Mouse (Mus musculus): ENCODE measurements at regions not wholly inside any gene's neighbourhood (a gene's known extent, or its start where the extent isn't known, plus 50 kb on each side); places are given as distances from the start of the nearest gene placed in this dataset.
"Not testable (repeated sequence)": the region's sequence is repeated elsewhere in the genome, so short reads cannot be mapped to it uniquely, and the experiment has no call there.

DNA sequence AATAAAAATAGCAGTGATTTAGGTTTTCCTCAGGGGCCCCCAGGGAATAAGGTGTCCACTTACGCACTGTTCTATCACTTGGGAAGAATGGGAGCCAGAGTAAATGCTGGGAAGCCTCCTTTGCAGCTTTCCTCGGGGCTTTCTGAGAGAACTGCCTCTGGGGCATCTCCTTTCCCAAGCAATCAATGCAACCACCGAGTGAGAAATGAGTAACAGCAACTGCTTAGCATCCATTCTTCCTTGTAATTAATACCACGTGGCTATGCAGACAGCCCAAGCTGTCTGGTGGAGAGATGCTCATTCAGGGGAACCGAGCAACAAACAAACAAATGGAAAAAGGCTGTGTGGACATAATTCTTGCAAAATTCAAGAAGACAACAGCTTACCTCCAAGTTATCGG lies 117.9 kb upstream of the Camk1g start:
- no peaks in the 10 kb centered on the region; the same call in 1 of the 2 replicates for H3K27me3 ChIP-seq (ENCODE audit: insufficient read depth, low read length)
- no peaks in the 10 kb centered on the region for H3K36me3 ChIP-seq (ENCODE audit: insufficient read depth, low read length)
- no peaks in the 10 kb centered on the region for H3K9me3 ChIP-seq (ENCODE audit: low read length)
- H3K4me3 ChIP-seq (replicated peaks; ENCODE audit: low read length), result no peak overlapping the region
- TF ChIP-seq NANOG (IDR thresholded peaks at IDR 0.05; ENCODE audit: borderline replicate concordance, low read length) (no peak), POU5F1 (IDR thresholded peaks at IDR 0.05; ENCODE audit: borderline replicate concordance, low read length) (no peak), CTCF (conservative IDR thresholded peaks at IDR 0.05; ENCODE audit: low read length) (no peak)
- peaks cover 32% of the 10 kb centered on the region for H3K4me1 ChIP-seq (replicated peaks; ENCODE audit: low read depth, low read length)

DNA sequence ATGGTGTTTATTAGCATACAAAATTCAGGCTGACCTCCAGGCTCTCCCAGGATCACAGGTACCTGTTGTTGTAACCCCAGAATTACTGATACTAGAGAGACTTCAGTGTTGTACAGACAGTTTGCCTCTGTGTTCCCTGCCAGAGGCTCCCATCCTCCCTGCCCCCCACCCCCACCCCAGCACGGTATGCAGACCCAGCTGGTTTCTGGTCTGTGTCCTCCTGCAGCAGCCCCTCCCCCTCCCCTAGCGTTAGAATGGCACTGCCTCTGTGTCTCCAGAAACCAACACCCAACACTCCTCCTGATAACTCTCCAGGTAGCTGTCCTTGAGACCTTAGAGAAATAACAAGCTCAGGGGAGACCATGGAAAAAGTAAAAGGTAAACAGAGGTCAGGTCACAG lies 116.6 kb upstream of the Camk1g start:
- not testable (repeated sequence) for H3K4me3 ChIP-seq (replicated peaks; ENCODE audit: low read length); H3K27me3 ChIP-seq (ENCODE audit: insufficient read depth, low read length); H3K36me3 ChIP-seq (ENCODE audit: insufficient read depth, low read length); H3K9me3 ChIP-seq (ENCODE audit: low read length)
- peaks cover 32% of the 10 kb centered on the region for H3K4me1 ChIP-seq (replicated peaks; ENCODE audit: low read depth, low read length)

- Histone ChIP-seq H3K36me3 (ENCODE audit: insufficient read depth, low read length) (no peaks in the 10 kb centered on the region), H3K9me3 (ENCODE audit: low read length) (no peaks in the 10 kb centered on the region), H3K4me1 (replicated peaks; ENCODE audit: low read depth, low read length) (peaks cover 35% of the 10 kb centered on the region), H3K27me3 (ENCODE audit: insufficient read depth, low read length) (no peaks in the 10 kb centered on the region), H3K4me3 (replicated peaks; ENCODE audit: low read length) (no peak overlapping the region)
- TF ChIP-seq NANOG (IDR thresholded peaks at IDR 0.05; ENCODE audit: borderline replicate concordance, low read length), result no peak
- no peak for TF ChIP-seq POU5F1 (IDR thresholded peaks at IDR 0.05; ENCODE audit: borderline replicate concordance, low read length)
- TF ChIP-seq CTCF (conservative IDR thresholded peaks at IDR 0.05; ENCODE audit: low read length), result no peak
Measured at GRCm38 (mm10) chr1:193484977-193485376, 114.9 kb upstream of the Camk1g start.

- TF ChIP-seq CTCF (conservative IDR thresholded peaks at IDR 0.05; ENCODE audit: low read length), result no peak
- no peak for TF ChIP-seq POU5F1 (IDR thresholded peaks at IDR 0.05; ENCODE audit: borderline replicate concordance, low read length)
- no peak for TF ChIP-seq NANOG (IDR thresholded peaks at IDR 0.05; ENCODE audit: borderline replicate concordance, low read length)
- H3K27me3 ChIP-seq (ENCODE audit: insufficient read depth, low read length), result no peaks in the 10 kb centered on the region
Measured at GRCm38 (mm10) chr1:193477298-193477697, 107.2 kb upstream of the Camk1g start.

GRCm38 (mm10) chr1:193476805-193477204 lies 106.7 kb upstream of the Camk1g start:
- H3K4me3 ChIP-seq (replicated peaks; ENCODE audit: low read length), result no peak overlapping the region
- TF ChIP-seq CTCF (conservative IDR thresholded peaks at IDR 0.05; ENCODE audit: low read length) (no peak), POU5F1 (IDR thresholded peaks at IDR 0.05; ENCODE audit: borderline replicate concordance, low read length) (no peak), NANOG (IDR thresholded peaks at IDR 0.05; ENCODE audit: borderline replicate concordance, low read length) (no peak)
- H3K36me3 ChIP-seq (ENCODE audit: insufficient read depth, low read length), result no peaks in the 10 kb centered on the region
- no peaks in the 10 kb centered on the region for H3K9me3 ChIP-seq (ENCODE audit: low read length)
- H3K27me3 ChIP-seq (ENCODE audit: insufficient read depth, low read length), result no peaks in the 10 kb centered on the region
- H3K4me1 ChIP-seq (replicated peaks; ENCODE audit: low read depth, low read length), result peaks cover 25% of the 10 kb centered on the region

More at GRCm38 (mm10) chr1:193477298-193477697, 107.2 kb upstream of the Camk1g start:
- Histone ChIP-seq H3K4me1 (replicated peaks; ENCODE audit: low read depth, low read length) (peaks cover 25% of the 10 kb centered on the region), H3K36me3 (ENCODE audit: insufficient read depth, low read length) (no peaks in the 10 kb centered on the region), H3K9me3 (ENCODE audit: low read length) (no peaks in the 10 kb centered on the region), H3K4me3 (replicated peaks; ENCODE audit: low read length) (no peak overlapping the region)

DNA sequence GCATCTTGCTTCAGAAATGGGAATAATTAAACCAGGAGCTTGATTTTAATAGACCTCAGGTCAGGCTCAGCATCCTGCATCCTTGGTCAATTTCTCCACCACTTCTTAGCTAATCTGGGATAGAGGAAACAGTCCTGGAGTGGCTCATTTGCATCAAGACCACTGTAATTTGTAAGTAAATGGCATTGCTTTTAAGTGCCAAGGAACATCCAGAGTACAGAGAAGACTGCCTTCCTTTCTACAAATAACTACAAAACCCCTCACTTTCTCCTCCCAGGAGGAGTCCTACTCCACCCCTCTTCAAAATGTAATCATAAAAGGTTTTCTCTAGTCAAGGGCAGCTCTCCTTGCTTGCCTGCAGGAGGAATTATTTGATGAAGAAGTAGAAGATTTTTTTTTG lies 96.2 kb upstream of the Camk1g start:
- TF ChIP-seq CTCF (conservative IDR thresholded peaks at IDR 0.05; ENCODE audit: low read length), result no peak
- no peak for TF ChIP-seq NANOG (IDR thresholded peaks at IDR 0.05; ENCODE audit: borderline replicate concordance, low read length)
- no peak for TF ChIP-seq POU5F1 (IDR thresholded peaks at IDR 0.05; ENCODE audit: borderline replicate concordance, low read length)
- H3K4me1 ChIP-seq (replicated peaks; ENCODE audit: low read depth, low read length), result 0 out of 2 replicates have a peak, but pooled peaks cover 6% of the 10 kb centered on the region

DNA sequence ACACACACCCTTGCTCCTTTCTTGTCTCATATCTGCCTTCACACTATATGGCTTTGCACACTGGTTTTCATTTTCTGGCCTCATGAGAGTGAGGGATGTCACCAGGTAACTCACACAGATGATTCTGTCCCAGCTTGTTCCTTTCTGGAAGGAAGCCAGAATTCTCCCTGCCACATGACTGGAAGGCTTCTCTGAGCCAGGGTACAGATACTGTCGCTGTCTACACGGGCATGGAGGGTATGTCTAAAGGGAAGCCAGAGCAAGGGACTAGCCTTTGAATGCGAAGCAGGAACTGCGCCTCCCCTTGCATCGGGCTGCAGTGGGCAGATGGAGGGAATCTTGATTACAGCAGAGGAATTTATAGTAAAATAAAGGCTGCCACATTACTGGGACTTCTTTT lies 89.6 kb upstream of the Camk1g start:
- Histone ChIP-seq H3K4me3 (replicated peaks; ENCODE audit: low read length) (no peak overlapping the region), H3K9me3 (ENCODE audit: low read length) (peaks cover 15% of the 10 kb centered on the region), H3K36me3 (ENCODE audit: insufficient read depth, low read length) (peaks cover 4% of the 10 kb centered on the region; the same call in 1 of the 2 replicates), H3K27me3 (ENCODE audit: insufficient read depth, low read length) (peaks cover 16% of the 10 kb centered on the region; the same call in 1 of the 2 replicates), H3K4me1 (replicated peaks; ENCODE audit: low read depth, low read length) (no peaks in the 10 kb centered on the region)
- TF ChIP-seq NANOG (IDR thresholded peaks at IDR 0.05; ENCODE audit: borderline replicate concordance, low read length), result no peak
- no peak for TF ChIP-seq CTCF (conservative IDR thresholded peaks at IDR 0.05; ENCODE audit: low read length)
- TF ChIP-seq POU5F1 (IDR thresholded peaks at IDR 0.05; ENCODE audit: borderline replicate concordance, low read length), result no peak

More for the DNA sequence above, 96.2 kb upstream of the Camk1g start:
- H3K36me3 ChIP-seq (ENCODE audit: insufficient read depth, low read length), result peaks cover 4% of the 10 kb centered on the region; the same call in 1 of the 2 replicates
- peaks cover 31% of the 10 kb centered on the region for H3K9me3 ChIP-seq (ENCODE audit: low read length)
- no peak overlapping the region for H3K4me3 ChIP-seq (replicated peaks; ENCODE audit: low read length)
- H3K27me3 ChIP-seq (ENCODE audit: insufficient read depth, low read length), result peaks cover 11% of the 10 kb centered on the region

DNA sequence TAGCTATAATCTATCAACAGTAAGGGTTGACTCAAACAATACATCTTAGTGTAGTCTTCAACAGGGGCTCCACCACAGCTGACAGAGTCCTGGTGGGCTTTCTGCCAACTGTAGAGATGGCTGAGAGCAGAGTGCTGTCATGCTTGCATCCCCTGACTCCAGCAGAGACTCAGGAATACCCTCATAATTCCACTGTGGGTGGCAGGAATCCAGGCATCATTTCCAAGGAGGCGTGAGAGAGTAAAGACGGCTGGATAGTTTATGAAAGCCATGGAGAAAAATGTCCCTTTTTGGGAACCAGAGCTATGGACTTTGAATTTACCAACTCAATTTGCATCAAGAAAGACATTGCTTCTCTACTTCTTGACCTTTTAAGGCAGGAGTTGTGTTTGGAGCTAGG lies 87.8 kb upstream of the Camk1g start:
- H3K36me3 ChIP-seq (ENCODE audit: insufficient read depth, low read length), result no peaks in the 10 kb centered on the region
- no peaks in the 10 kb centered on the region for H3K9me3 ChIP-seq (ENCODE audit: low read length)
- TF ChIP-seq NANOG (IDR thresholded peaks at IDR 0.05; ENCODE audit: borderline replicate concordance, low read length) (no peak), CTCF (conservative IDR thresholded peaks at IDR 0.05; ENCODE audit: low read length) (no peak), POU5F1 (IDR thresholded peaks at IDR 0.05; ENCODE audit: borderline replicate concordance, low read length) (no peak)

GRCm38 (mm10) chr1:193453654-193454053 lies 83.6 kb upstream of the Camk1g start:
- H3K9me3 ChIP-seq (ENCODE audit: low read length), result peaks cover 4% of the 10 kb centered on the region; the same call in 1 of the 2 replicates
- H3K4me3 ChIP-seq (replicated peaks; ENCODE audit: low read length), result no peak overlapping the region
- H3K36me3 ChIP-seq (ENCODE audit: insufficient read depth, low read length), result no peaks in the 10 kb centered on the region
- H3K27me3 ChIP-seq (ENCODE audit: insufficient read depth, low read length), result no peaks in the 10 kb centered on the region
- TF ChIP-seq NANOG (IDR thresholded peaks at IDR 0.05; ENCODE audit: borderline replicate concordance, low read length) (no peak), POU5F1 (IDR thresholded peaks at IDR 0.05; ENCODE audit: borderline replicate concordance, low read length) (no peak), CTCF (conservative IDR thresholded peaks at IDR 0.05; ENCODE audit: low read length) (no peak)
- peaks cover 8% of the 10 kb centered on the region for H3K4me1 ChIP-seq (replicated peaks; ENCODE audit: low read depth, low read length)

More for the DNA sequence above, 87.8 kb upstream of the Camk1g start:
- Histone ChIP-seq H3K4me3 (replicated peaks; ENCODE audit: low read length) (no peak overlapping the region), H3K27me3 (ENCODE audit: insufficient read depth, low read length) (peaks cover 16% of the 10 kb centered on the region; the same call in 1 of the 2 replicates), H3K4me1 (replicated peaks; ENCODE audit: low read depth, low read length) (no peaks in the 10 kb centered on the region)

Measured in E14TG2a.4 (cell line).